Mouse (Mus musculus) cerebellum, adult 2 months (tissue): Measurements from ENCODE around the gene Olfr25.

Source experiments
- CTCF ChIP-seq: fragments of 200-500 bp; IDR thresholded peaks from 2 replicates; pipeline ENCODE4 v1.5.1; 2011; ENCODE audit warnings: low read depth, mild to moderate bottlenecking, control low read depth, low read length, moderate library complexity, borderline replicate concordance; ENCODE audit not compliant: insufficient read depth
- POLR2A ChIP-seq: fragments of 200-500 bp; IDR thresholded peaks from 2 replicates; pipeline ENCODE4 v1.6.1; 2011; ENCODE audit warnings: low read length, control low read depth, borderline replicate concordance; ENCODE audit not compliant: insufficient read depth

GRCm38 (mm10) chr9:38376786-38377185 is 47.9 kb downstream of the Olfr25 start, which contains the start of gene Olfr251:
- no peak for TF ChIP-seq CTCF
- TF ChIP-seq POLR2A, result no peak
